Mouse (Mus musculus): ENCODE measurements around the gene Prkci.

Prkci gene

DNA sequence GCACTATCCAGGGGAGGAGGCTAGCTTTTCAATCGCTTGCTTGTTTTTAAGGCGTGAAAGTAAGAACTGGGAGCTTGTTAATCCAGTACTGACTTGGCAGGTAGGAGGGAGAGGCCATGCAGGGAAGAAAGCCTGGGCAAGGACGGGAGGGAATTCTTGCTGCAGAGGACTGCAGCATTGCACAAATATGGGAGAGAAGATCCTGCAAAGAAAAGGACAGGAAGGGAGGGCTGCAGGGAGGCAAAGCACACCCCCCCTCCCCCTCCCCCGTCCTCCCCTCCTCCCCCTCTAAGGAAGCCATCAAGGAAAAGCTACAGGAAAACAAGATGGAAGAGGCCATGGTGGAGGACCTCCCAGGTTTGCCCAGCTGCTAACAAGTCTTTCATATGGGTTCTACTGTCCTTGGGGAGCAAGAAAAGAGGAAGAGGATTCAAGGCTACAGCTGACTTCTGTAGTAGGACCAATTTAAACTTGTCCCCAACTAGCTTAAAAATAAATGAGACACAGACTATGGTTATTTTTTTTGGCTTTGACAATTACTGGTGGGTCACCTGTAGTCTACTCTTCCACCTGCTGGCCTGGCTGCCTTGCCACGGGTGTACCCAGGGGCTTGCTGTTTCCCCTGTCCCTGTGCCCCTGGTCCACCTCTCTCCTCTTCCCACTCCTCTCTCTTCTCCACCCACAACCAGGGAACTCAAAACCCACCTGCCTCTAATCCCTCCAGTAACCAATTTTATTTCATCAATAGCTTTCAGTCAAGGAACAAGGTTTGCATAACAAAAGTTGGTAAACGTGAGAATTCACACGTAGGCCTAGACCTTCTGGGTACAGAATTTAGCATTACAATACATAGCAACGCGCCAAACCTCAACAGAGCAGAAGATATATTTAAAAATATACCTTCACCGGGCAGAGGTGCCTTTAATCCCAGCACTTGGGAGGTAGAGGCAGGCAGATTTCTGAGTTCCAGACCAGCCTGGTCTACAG is 93.5 kb downstream of the Prkci start:
- no peak for DNase-seq (ENCODE audit: low read depth)

DNA sequence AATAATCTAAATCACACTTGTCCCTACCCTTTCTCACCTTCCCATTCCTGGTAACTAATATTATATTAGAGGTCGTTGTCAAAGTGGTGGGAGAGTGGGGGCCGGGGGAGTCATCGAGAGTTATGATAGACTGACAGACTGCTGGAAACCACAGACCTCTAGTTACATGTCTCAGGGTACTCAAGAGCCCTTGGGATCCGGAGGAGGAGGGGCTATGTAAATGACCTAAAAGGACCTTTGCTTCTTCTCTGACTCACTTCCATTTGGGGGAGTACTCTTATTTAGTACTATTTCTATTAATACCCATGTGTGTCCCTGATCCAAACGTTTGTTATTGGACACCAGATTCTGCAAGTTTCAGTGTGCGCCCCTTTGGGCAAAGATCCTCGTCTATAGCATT is 94.4 kb downstream of the Prkci start:
- DNase-seq (ENCODE audit: low read depth): no peak

DNA sequence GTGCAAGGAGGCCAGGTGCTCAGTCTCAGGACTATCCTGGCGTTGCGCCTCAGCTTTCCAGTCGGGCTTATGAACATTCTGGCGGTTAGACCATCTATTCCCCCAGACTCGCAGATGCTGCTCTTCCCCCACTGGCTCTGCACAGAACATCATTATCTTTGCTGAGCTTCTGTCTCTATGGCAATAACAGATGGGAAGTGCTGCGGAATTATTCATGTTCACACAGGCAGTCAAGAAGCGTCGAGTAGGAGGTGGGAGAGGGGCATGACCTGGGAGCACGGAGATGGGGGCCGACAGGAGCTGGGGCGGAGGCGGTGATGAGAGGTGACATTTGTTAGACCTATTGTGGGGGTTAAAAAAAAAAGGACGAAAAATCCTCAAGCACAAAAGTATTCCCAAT is 97.6 kb downstream of the Prkci start:
- DNase-seq (ENCODE audit: low read depth): no peak

DNA sequence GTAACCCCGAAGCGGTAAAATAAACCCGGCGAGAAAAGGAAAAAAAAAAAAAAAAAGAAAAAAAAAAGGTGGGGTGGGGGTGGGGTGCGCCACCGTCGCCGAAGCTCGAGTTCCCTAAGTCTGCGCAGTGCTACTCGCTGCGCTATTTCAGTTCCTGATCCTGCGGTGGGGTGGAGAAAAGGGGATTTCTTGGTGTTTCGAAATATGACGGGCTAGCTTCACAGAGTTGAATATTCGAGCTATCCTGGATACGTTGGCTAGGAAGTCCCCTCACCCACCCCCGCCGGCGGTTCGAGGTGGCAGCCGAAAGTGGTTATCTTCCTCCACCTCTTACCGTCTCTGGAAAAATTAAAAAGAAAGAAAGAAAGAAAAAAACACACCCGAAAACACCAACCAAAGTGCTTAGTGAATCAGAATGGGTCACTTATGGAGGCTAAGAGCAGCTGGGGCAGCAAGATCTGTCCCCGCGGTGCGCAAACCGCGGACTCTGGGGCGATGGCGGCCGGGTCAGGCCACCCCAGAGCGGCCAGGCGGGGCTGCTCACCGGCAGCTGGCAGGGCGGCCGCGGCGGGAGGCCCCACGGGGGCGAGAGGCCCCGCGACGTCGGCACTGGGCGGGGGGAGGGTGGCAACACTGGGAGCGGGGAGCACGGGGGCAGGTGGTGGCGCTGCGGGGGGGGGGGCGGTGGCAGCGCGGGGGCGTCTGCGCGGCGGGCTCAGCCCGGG is 98.2 kb downstream of the Prkci start:
- DNase-seq (ENCODE audit: low read depth): peak; percentile 94

DNA sequence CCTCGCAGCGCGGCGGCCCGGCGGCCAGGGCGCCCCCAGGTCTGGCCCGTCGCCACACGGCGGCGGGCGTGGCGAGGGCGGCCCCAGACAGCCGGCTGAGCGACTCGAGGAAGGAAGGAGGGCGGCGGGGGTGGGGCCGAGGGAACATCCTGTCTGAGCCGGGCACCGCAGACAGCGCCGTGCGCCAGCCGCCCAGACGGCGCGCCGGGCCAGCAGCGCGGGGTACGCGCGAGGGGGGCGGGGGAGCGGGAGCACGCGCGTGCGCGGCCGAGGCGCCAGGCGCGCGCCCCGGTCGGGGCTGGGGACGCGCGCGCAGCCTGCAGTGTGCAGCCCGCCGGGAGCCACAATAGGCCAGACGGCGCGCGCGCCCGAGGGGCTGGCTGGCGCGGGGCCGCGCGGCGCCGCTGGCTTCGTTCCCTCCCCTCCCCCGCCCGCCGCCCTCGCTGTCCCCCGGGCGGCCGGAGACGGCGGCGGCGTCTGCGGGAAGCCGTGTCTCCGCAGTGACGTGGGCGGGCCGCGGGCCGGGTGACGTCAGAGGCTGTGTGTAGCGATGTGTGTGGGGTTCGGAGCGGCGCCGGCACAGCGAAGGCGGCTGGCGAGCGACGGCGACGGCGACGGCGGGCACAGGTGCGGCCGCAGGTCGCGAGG is 99.1 kb downstream of the Prkci start, which contains the start of gene Skil:
Gene Skil (plus strand): TSS at position 528 of the 648 bp plus-strand sequence.
- peak; percentile 97 for DNase-seq (ENCODE audit: low read depth)

DNA sequence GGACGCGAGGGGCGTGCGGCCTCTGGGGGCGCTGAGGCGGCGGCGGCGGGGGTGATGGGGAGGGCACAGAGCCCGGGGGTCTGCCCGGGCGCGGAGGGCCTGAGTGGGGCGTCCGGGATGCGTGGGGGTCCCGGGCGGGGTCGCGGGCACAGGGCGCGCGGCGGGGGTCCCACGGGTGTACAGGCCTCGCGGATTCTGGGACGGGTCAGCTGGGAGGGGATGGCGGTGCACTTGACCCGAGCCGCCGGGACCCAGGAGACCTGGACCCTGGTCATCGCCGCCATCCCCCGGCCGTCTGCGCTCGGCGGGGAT is 99.6 kb downstream of the Prkci start:
- DNase-seq (ENCODE audit: low read depth): no peak

DNA sequence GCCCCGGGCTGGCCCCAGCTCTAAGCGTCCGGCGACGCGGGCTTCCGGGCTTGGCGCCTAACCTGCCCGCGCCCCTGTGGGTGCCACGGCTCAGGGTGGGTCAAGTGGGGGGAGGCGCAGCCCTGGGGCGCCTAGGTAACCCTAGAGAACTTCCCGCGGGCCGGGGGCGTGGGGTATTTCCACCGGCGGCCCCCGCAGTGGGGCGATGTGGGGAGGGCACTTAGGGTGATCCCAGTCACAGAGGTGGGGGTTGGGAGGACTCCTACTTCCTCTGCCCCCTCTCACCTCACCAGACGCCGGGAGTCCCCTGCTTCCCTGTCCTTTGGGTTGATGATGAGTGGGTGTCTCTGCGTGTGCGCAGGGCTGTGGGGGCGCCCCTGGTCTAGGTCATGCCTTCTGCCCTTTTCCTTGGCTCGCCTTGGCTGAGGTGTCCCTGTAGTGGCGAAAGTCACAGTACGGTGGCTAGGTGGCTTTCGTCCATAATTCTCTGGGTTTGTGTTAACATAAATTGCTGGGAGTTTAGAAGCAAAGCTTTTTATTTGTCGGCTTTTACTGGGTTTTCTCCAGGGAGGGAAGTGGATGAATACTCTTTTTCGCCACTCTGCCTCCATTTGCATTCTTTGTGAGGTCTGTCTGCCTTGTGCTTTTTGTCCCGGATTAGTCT is 100.1 kb downstream of the Prkci start:
- DNase-seq (ENCODE audit: low read depth): peak; percentile 84

DNA sequence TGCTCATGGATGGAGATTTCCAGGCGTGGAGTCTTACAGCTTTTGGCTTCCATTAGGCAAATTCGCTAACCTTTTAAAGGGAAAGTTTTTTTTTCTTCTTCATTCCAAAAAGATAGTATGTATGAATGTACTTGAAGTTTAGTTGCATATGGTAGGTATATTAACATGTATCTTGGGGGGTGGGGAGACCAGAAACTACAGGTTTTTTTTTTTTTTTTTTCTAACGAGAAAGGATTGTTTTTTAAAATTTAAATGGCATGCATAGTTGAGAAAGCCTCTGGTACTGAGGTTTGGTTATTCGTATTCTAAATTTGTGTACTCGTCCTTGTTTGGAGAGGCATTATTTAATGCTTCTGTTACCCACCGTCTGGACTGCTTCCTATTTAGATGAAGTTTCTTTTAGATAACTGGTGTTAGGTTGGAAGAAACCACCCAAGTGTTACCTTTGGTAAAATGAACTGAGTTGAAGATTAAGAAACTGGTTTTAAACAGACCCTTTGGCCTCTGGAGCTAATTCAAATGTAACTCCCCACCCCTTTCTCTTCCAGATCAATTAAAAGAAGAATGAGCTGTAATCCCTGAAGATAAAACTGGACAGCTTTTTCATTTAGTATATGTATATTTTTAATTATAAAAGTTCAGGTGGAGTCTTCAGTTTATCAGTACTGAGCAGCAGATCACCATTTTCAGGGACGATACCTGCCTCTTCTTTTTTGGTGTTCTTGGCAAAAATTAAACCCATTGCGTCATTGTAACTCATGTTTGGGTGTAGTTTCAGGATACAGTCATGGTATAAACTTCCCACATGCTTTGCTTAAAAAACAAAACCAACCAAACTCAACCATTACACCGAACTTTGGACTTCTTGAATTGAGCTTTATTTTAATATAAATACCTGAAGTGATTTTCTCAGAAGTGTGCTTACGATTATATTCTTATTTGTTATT is 100.9 kb downstream of the Prkci start:
- peak; percentile 46 for DNase-seq (ENCODE audit: low read depth)

DNA sequence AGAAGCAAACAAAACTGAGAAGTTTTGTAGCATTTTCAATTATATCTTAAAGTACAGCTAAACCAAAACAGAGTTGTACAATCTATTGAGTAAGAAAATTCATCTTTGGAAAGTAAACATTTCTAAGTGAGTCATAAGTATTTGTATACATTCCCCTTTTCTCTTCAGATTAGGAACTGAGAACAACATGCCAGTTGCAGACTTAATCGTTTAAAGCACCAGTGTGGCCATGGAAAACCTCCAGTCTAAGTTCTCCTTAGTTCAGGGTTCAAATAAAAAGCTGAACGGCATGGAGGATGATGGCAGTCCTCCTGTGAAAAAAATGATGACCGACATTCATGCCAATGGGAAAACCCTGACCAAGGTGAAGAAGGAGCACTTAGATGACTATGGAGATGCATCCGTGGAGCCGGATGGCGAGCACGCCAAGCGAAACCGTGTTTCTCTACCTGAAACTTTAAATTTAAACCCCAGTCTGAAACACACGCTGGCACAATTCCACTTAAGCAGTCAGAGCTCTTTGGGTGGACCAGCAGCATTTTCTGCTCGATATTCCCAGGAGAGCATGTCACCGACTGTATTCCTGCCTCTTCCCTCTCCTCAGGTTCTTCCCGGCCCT is 101.7 kb downstream of the Prkci start:
- DNase-seq (ENCODE audit: low read depth): no peak

DNA sequence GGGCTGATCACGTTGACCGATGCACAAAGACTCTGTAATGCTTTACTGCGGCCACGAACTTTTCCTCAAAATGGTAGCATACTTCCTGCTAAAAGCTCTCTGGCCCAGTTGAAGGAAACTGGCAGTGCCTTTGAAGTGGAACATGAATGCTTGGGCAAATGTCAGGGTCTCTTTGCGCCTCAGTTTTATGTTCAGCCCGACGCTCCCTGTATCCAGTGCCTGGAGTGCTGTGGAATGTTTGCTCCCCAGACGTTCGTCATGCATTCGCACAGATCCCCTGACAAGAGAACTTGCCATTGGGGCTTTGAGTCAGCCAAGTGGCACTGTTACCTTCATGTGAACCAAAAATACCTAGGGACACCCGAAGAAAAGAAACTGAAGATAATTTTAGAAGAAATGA is 102.4 kb downstream of the Prkci start:
- DNase-seq (ENCODE audit: low read depth): no peak

DNA sequence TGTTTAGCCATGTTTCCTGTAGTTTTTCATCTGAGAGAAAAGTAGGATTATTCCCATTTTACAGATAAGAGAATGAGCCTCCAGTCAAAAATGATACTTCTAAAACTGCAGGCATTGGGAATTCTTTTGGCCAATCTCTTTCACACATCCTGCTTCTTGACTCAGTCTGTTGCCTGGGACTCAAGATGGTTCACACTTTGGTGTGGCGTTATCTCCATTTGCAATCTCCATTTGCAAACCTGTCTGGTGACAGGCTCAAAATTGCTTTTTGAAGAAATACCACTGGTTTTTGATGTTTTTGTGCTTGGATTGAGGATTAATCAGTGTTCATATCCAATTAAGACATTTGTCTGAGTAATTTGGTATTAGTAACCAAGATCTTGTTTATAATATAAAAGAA is 103.0 kb downstream of the Prkci start:
- peak; percentile 56 for DNase-seq (ENCODE audit: low read depth)

DNA sequence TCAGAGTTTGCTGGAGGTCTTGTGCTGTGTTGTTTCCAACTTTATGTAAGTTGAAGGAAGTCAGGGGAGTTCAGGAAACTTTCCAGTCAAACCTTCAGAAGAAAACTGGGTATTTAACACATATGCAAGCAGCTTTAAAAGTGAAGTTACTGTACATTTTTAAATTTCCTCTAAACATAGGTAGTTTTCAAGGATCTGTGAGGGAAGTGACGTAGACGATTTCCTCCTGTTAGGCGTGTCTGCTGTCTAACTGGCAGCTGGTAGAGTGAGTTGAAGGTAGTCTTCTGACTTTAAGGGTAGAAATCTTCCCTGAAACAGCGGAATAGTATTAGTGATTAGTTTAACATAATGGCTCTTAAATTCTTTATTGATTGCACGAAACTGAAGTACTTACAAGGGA is 104.5 kb downstream of the Prkci start:
- DNase-seq (ENCODE audit: low read depth): peak; percentile 48

DNA sequence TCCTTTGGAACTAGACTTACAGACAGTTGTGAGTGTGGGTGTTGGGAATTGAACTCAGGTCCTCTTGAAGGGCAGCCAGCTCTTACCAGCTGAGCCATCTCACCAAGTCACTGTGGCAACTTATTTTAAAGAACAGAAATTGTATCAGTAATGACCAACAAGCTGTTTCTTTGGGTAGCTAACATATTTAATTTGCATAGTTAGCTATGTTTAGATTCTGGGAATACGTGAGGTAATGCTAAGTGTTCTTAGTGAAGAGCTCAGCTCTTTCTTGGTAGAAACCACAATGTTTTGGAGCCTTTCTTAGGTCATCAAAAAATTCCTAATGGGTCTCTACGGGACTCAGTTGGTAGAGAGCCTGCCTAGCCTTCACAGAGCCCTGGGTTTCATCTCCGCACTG is 105.3 kb downstream of the Prkci start:
- DNase-seq (ENCODE audit: low read depth): no peak
